Mouse (Mus musculus) megakaryocyte, adult 5-6 weeks (primary cell): ENCODE results near the gene Hist1h3h. TPM values are rescaled to one million over a fixed set of nuclear protein-coding genes. Genes with fewer than 3 reads are reported as not detected.

Experiments
- ATAC-seq: 2 replicates; pipeline ENCODE4 v1.8.0; 2016; ENCODE audit warnings: mild to moderate bottlenecking, inconsistent platforms; ENCODE audit not compliant: poor library complexity, severe bottlenecking
- total RNA-seq, 2 experiments: library from RNA; stranded (forward) in 1 of 2; stranded (reverse) in 1 of 2; fragments of 153-499, 151-499 nt in 1 of 2; fragments of 221-1000, 200-1000 nt in 1 of 2; gene quantifications; 2 replicates each; pipeline versions ENCODE4 v1.2.3 to v1.2.4; 2015 to 2017

The Hist1h3h gene
- total RNA-seq, 2 experiments from 2014 or later = 141 to 194 TPM

DNA sequence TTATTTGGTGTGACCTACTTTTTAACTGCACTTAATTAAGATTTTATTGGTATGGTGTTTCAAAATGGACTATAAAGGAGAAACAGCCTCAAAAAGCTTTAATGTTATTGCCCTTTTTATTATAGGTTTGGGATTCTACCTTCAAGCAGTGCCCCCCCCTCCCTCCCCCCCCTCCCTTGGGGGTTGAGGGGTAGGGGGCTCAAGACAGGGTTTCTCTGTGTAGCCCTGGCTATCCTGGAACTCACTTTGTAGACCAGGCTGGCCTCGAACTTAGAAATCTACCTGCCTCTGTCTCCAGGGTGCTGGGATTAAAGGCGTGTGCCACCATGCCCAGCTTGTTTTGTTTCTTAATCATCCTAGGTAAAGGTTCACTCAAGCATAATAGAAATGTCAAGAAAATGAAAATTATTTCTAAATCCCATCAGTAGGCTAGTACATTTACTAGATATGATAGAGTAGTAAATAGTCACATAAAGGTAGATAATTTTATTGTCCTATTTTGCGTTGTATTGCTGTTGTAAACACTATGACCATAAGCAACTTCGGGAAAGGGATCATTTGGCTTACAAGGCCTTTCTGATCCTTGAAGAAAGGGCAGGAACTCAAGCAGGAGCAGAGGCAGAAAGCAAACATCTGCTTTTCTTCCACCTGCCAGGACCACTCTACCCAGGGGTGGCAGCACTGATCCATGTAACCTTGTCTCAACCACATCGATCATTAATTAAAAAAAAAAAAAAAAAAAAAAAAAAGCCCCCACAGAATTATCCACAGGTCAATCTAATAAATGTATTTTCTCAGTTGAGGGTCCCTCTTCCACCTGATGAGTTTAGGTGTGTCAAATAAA lies 5.8 kb downstream of the Hist1h3h start:
- ATAC-seq = no peak

DNA sequence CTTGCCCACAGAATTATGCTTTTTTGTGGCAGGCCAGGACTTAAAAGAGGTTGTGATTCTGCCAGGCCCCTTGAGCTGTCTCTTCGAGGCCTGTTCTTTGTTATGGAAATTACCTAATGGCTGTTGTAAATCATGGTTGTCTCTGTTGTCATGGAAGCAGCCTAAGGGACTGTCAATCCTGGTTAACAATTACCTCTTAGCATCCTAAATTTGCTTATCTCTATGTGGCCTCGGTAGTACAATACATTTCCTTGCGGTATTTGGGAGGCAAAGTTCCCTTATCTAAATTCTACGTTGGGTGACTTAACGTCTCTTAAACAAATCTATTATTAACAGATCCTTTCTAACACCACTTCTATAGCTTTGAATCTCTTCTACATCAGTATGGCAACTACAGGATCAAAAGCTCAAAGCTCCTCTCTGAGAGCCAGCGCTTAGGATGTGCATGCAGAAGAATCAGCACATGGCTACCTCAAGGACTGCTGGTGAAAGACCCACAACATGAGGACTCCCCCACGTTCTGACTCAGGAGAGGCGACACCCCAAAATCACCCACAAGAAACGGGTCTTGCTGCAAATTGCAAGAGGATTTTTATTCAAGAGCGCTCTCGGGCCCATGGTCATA lies 10.6 kb downstream of the Hist1h3h start:
- no peak for ATAC-seq

DNA sequence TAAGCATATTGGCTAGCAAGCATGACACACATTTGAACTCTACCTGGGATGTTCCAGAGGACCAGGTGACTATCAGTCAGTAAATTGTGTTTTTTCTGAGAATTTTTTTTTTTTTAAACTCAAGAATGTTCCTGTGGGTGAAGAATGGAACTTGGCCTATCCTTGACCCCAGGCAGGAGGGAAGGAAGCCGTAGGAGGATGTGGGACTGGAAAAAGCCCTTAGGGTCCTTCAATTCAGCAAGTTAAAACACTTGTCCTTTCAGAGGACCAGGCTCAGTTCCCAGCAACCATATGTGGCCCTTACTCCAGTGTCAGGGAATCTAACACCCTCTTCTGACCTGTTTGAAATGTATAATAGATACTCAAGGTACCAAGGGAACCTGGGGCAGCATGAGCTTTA lies 12.1 kb downstream of the Hist1h3h start:
- ATAC-seq = no peak

DNA sequence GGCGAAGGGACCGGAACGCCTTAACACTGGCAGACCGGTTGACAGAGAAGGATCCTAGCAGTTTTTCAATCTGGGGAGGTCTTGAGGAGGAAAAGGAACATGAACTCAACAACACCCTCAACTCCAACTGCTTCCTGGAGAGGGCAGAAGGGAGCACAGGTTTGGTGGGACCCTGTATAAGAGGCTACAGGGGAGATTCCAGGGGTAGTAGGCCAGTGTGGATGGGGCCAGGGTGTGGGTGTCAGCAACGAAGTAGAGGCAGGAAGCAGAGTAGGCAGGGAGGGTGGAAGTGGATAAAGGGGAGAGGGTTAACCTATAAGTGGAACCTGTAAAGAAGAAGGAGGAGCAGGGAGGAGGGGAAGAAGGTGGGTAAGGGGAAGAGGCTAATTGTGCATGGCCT lies 16.0 kb downstream of the Hist1h3h start:
- no peak for ATAC-seq

DNA sequence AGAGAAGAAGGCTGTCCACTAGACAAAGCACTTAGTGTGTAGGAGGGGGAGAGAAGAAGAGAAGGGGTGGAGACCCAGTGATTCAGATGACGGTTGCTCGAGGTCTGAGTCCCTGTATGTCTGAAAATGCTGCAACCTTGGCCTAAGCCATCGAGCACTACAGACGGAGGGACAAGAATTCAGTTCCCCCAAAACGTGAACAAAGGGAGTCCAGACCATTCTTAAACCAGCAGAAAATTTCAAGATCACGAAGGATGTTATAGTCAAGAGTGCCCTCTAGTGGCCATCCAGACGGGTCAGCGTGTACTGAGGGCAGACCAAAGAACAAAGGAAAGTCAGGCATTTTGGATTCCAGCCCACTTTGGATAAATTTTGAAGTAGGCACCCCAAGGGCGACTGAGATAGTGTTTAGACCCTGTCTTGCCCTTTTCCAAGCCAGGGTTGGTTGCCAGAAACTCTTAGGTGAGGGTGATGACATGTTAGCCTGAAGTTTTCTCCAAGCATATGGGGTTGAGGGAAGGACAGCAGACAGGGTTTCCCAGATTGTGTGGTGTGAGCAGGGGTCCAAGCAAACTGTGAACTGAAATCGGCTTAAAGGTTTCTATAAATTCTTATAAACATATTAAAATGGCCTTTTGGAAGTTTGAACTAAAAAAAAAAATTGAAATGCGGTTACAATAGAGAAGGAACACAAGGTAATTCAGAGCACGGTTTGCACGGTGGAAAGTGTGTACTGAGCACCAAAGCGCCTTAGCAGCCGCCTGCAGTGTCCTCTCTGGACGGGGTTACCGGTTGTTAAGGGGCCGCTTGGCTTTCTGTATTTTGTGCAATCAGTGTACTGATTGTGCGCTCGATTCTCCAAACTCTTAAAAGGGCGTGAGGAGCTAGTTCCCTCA lies 16.8 kb downstream of the Hist1h3h start:
- peak; percentile 73 for ATAC-seq

DNA sequence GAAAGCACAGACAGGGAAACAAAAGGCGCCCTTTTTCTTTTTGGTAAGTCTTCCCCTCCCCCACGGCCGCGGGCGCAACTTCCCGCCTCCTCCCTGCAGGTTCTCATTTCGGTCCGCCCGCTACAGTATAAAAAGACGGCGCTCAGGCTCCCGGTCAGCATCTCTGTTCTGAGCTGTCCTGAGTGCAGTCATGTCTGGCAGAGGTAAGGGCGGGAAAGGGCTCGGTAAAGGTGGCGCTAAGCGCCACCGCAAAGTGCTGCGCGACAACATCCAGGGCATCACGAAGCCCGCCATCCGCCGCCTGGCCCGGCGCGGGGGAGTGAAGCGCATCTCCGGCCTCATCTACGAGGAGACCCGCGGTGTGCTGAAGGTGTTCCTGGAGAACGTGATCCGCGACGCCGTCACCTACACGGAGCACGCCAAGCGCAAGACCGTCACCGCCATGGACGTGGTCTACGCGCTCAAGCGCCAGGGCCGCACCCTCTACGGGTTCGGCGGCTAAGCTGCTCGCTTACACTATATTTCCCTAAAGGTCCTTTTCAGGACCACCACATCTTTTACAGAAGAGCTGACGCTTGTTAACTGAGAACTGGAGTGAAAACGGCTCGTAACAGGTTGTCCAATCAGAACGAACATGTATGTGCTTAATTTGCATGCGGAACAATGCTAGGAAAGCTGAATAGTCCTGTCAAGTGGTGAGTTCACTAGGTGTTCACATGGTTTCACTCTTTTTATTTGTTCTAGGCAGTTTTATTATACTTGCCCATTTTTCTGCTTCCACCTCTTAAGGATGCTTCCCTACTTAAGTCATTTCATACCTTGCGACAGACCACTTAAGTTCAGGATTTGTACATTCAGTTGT lies 17.7 kb downstream of the Hist1h3h start, which contains the start of gene Hist1h4j:
Hist1h4j (plus strand) TSS at position 159 of the 862 bp plus-strand sequence.
- peak; percentile 87 for ATAC-seq

DNA sequence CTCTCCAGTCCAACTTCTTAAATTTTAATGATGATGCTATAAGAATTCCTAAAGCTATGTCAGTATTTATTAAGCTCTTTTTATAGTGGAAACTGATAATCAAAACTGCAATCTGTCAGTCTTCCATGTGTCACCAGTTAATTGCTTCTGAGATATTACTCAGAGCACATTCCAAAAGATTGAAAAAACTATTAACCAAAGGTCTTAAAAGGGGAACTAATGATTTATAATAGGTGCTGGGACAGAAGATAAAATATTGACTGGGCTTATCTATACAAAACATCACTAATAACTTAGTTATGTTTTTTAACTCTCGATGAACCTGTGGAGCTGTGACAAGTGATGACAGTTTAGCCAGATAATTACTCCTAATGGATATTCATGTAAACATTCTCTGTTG lies 27.5 kb downstream of the Hist1h3h start:
- ATAC-seq = no peak

DNA sequence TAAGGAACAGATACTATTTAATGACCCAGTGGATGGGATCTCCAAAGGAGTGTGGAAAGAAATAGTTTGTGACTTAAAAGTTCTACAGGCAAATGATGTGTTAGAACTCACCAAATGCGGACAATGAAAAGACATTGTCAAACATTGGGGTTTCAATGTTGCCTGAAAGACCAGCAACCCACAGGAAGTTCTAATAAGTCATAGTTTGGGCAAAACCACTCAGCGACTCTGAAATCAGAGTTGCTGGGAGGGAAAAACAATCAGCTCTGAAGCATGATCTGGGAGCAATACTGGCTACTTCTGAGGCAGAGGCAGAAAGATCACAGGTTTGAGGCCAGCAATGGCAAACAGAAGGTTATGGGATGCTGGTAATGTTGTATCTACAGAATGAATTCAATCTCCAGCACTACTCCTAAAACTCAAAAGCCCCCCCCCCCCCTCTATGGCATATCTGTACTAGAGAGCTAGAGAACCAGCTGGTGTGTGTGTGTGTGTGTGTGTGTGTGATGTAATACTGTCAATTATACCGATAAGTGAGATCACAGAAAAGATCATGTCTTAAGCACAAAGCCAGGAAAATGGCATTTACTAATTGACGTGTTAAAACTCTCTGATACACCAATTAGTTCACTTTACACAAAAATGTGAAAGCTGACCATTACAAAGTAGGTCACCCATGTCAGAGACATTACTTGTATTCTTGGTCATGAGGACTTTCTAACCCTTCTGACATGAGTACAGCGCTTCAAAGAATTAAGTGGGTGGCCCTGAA lies 32.1 kb downstream of the Hist1h3h start:
- no peak for ATAC-seq

DNA sequence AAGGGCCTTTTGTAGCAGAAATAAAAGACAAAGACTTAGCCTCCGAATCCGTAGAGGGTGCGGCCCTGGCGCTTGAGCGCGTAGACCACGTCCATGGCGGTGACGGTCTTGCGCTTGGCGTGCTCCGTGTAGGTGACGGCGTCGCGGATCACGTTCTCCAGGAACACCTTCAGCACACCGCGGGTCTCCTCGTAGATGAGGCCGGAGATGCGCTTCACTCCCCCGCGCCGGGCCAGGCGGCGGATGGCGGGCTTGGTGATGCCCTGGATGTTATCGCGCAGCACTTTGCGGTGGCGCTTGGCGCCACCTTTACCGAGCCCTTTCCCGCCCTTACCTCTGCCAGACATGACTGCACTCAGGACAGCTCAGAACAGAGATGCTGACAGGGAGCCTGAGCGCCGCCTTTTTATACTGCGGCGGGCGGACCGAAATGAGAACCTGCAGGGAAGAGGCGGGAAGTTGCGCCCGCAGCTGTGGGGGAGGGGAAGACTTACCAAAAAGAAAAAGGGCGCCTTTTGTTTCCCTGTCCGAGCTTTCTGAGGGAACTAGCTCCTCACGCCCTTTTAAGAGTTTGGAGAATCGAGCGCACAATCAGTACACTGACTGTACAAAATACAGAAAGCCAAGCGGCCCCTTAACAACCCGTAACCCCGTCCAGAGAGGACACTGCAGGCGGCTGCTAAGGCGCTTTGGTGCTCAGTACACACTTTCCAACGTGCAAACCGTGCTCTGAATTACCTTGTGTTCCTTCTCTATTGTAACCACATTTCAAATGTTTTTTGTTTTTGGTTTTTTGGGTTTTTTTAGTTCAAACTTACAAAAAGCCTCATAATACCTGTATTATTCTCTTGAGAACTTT lies 32.9 kb downstream of the Hist1h3h start, which contains the start of gene Hist1h4k:
Hist1h4k (minus strand) TSS at position 347 of the 859 bp plus-strand sequence.
- peak; percentile 73 for ATAC-seq

DNA sequence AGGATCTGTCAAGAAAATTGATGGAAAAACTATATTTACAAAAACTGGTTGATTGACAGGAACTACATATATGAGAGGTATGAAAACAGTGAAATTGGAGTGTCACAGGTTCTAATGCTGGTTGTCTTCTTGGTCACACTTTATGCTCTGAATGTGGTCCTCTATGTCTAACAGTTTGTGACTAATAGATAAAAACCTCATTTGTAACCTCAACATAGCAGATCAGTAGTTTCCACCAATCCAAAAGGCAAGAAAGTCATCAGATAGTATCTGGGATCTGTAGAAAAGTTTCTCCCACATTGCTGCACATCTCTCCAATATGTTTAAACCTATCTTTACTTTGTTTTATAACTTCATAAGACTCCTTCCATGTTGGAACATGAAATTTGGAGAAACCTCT lies 34.0 kb downstream of the Hist1h3h start:
- no peak for ATAC-seq

DNA sequence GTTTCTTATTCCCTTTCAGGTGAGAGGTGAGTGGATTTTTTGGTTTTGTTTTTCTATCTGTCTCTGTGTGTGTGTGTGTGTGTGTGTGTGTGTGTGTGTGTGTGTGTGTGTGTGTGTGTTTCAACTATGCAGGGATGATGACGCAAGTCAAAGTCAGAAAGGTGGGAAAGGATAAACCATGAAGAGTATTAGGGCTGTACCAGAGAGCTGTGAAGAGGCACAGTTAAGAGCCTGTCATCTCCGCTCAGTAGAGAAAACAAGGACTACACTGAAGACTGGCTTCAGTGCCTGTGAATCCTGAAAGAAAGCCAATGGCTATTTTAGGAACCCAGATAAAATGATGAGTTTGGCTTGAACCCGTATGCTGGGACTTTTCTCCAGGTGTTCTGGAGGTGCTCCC lies 34.4 kb downstream of the Hist1h3h start:
- ATAC-seq = no peak

DNA sequence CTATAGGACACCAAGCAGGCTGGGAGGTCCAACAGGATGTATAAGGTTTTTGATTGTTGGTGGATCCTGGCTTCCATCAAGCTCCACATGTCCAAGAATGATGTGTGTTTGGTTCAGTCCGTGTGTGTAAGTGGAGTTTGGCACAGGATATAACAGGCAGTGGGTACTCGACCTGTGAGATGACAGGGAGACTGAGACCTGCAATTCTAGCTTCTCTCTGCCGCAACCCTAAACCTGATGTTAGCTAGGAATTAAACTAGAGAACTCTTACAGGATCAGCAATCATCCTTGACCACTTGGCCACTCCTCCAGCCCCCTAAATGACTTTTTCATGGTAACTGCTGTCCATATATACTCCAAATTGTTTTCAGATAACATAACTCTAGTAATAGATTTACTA lies 34.9 kb downstream of the Hist1h3h start:
- no peak for ATAC-seq

DNA sequence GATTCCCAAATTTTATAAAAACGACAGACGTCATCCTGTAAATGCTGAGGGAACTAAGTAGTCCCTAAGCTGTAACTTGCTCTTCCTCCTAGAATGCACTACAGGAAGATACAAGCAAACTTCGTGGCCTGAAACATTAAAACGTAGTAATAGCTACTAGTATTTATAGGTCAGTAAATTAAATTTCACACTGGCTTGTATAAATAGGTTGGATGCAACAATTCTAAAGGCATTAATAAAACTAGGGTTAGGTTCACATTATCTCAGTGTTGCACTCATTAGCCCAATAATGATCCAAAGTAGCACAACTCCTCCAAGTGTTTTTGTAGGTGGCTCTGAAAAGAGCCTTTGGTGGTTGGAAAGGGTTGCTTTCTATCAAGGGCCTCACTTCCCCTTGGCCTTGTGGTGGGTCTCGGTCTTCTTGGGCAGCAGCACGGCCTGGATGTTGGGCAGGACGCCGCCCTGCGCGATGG lies 35.6 kb downstream of the Hist1h3h start:
- 0 out of 2 replicates have a peak, but pooled peaks have one; percentile 16 for ATAC-seq

DNA sequence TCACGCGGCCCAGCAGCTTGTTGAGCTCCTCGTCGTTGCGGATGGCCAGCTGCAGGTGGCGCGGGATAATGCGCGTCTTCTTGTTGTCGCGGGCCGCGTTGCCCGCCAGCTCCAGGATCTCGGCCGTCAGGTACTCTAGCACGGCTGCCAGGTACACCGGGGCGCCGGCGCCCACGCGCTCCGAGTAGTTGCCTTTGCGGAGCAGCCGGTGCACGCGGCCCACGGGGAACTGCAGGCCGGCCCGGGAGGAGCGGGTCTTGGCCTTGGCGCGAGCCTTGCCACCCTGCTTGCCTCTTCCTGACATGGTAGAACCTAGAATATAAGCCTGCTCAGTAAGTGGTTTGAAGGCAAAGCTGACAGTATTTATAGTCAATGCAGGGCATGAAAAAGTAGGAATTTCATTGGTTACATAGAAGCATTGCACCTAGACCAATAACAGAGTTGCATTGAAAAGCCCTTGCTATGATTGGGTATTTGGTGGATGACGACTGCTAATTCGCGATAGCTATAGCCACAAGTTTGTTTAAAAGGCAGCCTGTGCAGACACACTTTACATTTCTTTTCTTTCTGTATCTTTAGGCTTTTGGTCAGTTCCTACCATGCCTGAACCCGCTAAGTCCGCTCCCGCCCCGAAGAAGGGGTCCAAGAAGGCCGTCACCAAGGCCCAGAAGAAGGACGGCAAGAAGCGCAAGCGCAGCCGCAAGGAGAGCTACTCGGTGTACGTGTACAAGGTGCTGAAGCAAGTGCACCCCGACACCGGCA lies 36.2 kb downstream of the Hist1h3h start, which contains the start of the genes Hist1h2ak and Hist1h2bn:
Hist1h2ak (minus strand) TSS at position 304 of the 762 bp plus-strand sequence.
Hist1h2bn (plus strand) TSS at position 600 of the 762 bp plus-strand sequence.
- peak; percentile 81 for ATAC-seq

DNA sequence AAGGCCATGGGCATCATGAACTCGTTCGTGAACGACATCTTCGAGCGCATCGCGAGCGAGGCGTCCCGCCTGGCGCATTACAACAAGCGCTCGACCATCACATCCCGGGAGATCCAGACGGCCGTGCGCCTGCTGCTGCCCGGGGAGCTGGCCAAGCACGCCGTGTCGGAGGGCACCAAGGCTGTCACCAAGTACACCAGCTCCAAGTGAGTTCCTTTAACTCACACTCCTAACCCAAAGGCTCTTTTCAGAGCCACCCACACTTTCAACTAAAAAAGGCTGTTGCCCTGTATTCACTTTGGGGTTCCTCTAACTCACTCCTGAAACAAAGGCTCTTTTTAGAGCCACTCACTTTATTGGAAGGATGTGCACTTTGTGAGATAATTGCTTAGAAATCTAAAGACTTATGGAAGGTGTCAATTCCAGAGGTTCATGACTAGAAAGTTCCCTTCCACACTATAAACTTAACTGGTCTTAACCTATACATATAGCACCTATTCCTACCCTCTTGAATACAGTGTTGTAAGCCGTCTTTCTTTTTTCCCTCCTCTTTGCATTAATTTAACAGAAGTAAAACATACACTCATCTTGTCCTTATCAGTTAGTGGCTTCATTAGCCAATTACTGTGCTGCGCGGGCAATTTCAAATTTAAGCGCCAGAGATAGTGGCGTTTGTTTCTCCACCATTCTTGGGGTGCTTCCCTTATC lies 37.0 kb downstream of the Hist1h3h start:
- 0 out of 2 replicates have a peak, but pooled peaks have one; percentile 11 for ATAC-seq

DNA sequence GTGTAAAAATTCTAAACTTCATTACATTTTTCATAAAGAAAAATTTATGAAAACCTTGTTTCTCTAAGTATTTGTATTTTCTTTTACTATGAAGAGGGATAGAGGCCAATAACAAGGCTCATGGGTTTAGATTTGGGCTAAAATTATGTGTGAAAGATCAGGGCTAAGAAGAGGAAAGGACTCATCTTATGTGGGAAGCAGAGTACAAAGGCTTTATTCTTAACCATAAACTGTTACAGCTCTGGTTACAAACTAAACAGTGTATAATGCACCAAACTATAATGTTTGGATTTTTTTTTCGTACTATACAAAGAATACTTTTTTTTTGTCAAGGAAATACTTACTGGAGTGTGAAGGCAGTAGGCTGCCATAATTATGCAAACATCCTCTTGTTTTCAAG lies 38.2 kb downstream of the Hist1h3h start:
- no peak for ATAC-seq
